Mouse (Mus musculus) forebrain, embryonic 10.5 days (tissue): ENCODE measurements at regions not wholly inside any gene's neighbourhood (a gene's known extent, or its start where the extent isn't known, plus 50 kb on each side); places are given as distances from the start of the nearest gene placed in this dataset.

ENCODE experiments used
- DNase-seq: peaks from one replicate; pipeline ENCODE4 v3.0.0-alpha.2; 2017; ENCODE audit warnings: low spot score; ENCODE audit errors: extremely low spot score
- H3K27ac ChIP-seq: fragments of 300-500 bp; sonication (generic); 2 replicates; pipeline ENCODE4 v1.5.1; 2016; ENCODE audit warnings: mild to moderate bottlenecking
- H3K27me3 ChIP-seq: fragments of 300-500 bp; sonication (generic); 2 replicates; pipeline ENCODE4 v1.6.1; 2016; ENCODE audit warnings: mild to moderate bottlenecking; ENCODE audit not compliant: poor library complexity, severe bottlenecking
- H3K36me3 ChIP-seq: fragments of 300-500 bp; sonication (generic); replicated peaks from 2 replicates; pipeline ENCODE4 v1.6.1; 2016; ENCODE audit warnings: mild to moderate bottlenecking, moderate library complexity
- H3K4me1 ChIP-seq: fragments of 300-500 bp; sonication (generic); 2 replicates; pipeline ENCODE4 v1.6.1; 2016
- H3K4me3 ChIP-seq: fragments of 300-500 bp; sonication (generic); 2 replicates; pipeline ENCODE4 v1.5.1; 2016; ENCODE audit warnings: mild to moderate bottlenecking, moderate library complexity
- H3K9me3 ChIP-seq: fragments of 300-500 bp; sonication (generic); 2 replicates; pipeline ENCODE4 v1.6.1; 2016; ENCODE audit warnings: mild to moderate bottlenecking, moderate library complexity
- WGBS: fragments of 180-500 bp; shearing (Covaris S2); methylation state at CpG from one replicate; pipeline ENCODE4 v1.1.7; 2016; 5-methylcytosine and 5-hydroxymethylcytosine counted together

- H3K4me3 ChIP-seq = no peak overlapping the region
- H3K4me1 ChIP-seq = peaks cover 7% of the 10 kb centered on the region
- 89% methylated on average over 2 of the region's 2 CpGs for WGBS
- no peaks in the 10 kb centered on the region for H3K9me3 ChIP-seq
- H3K27ac ChIP-seq = no peak overlapping the region
- H3K36me3 ChIP-seq = no peaks in the 10 kb centered on the region
- DNase-seq = no peak
- H3K27me3 ChIP-seq = peaks cover 15% of the 10 kb centered on the region
Measured at GRCm38 (mm10) chr3:83576155-83576554, 190.0 kb upstream of the Sfrp2 start.

GRCm38 (mm10) chr3:83580766-83581165 lies 185.4 kb upstream of the Sfrp2 start:
- no peak overlapping the region for H3K4me3 ChIP-seq
- no peaks in the 10 kb centered on the region for H3K36me3 ChIP-seq
- no peaks in the 10 kb centered on the region for H3K9me3 ChIP-seq
- H3K4me1 ChIP-seq = peaks cover 26% of the 10 kb centered on the region
- 61% methylated on average over 4 of the region's 4 CpGs for WGBS
- H3K27me3 ChIP-seq = peaks cover 31% of the 10 kb centered on the region
- no peak for DNase-seq
- no peak overlapping the region; the same call in 1 of the 2 replicates for H3K27ac ChIP-seq

GRCm38 (mm10) chr3:83582256-83582655 lies 183.9 kb upstream of the Sfrp2 start:
- Histone ChIP-seq H3K9me3 (no peaks in the 10 kb centered on the region), H3K27me3 (peaks cover 46% of the 10 kb centered on the region), H3K4me1 (peaks cover 26% of the 10 kb centered on the region), H3K4me3 (no peak overlapping the region), H3K27ac (no peak overlapping the region), H3K36me3 (no peaks in the 10 kb centered on the region)
- DNase-seq = no peak
- 90% methylated on average over 2 of the region's 2 CpGs for WGBS

- no peak overlapping the region for H3K27ac ChIP-seq
- 28% methylated on average over 8 of the region's 8 CpGs for WGBS
- peaks cover 49% of the 10 kb centered on the region for H3K27me3 ChIP-seq
- H3K4me3 ChIP-seq = no peak overlapping the region
- H3K9me3 ChIP-seq = no peaks in the 10 kb centered on the region
- no peaks in the 10 kb centered on the region for H3K36me3 ChIP-seq
- DNase-seq = peak; percentile 36
- peaks cover 26% of the 10 kb centered on the region for H3K4me1 ChIP-seq
Measured at GRCm38 (mm10) chr3:83583071-83583672, 182.9 kb upstream of the Sfrp2 start.

GRCm38 (mm10) chr3:83586086-83586485 lies 180.0 kb upstream of the Sfrp2 start:
- Histone ChIP-seq H3K27me3 (peaks cover 35% of the 10 kb centered on the region), H3K4me3 (no peak overlapping the region), H3K9me3 (no peaks in the 10 kb centered on the region), H3K36me3 (no peaks in the 10 kb centered on the region), H3K27ac (no peak overlapping the region), H3K4me1 (peaks cover 28% of the 10 kb centered on the region)
- WGBS = 64% methylated on average over 5 of the region's 5 CpGs
- no peak for DNase-seq

- no peaks in the 10 kb centered on the region; the same call in 1 of the 2 replicates for H3K9me3 ChIP-seq
- no peak for DNase-seq
- no peaks in the 10 kb centered on the region for H3K36me3 ChIP-seq
- 80% methylated on average over 4 of the region's 4 CpGs for WGBS
- H3K4me3 ChIP-seq = no peak overlapping the region
- H3K27ac ChIP-seq = no peak overlapping the region
- peaks cover 31% of the 10 kb centered on the region for H3K27me3 ChIP-seq
- peaks cover 26% of the 10 kb centered on the region for H3K4me1 ChIP-seq
Measured at GRCm38 (mm10) chr3:83586551-83586950, 179.6 kb upstream of the Sfrp2 start.

- 26% methylated on average over 8 of the region's 8 CpGs for WGBS
- H3K4me3 ChIP-seq = no peak overlapping the region
- no peak overlapping the region for H3K27ac ChIP-seq
- H3K4me1 ChIP-seq = peaks cover 10% of the 10 kb centered on the region
- peaks cover 30% of the 10 kb centered on the region for H3K27me3 ChIP-seq
- no peak for DNase-seq
- H3K36me3 ChIP-seq = no peaks in the 10 kb centered on the region
- no peaks in the 10 kb centered on the region; the same call in 1 of the 2 replicates for H3K9me3 ChIP-seq
Measured at GRCm38 (mm10) chr3:83589127-83589526, 177.0 kb upstream of the Sfrp2 start.

- Histone ChIP-seq H3K4me3 (no peak overlapping the region), H3K9me3 (no peaks in the 10 kb centered on the region; the same call in 1 of the 2 replicates), H3K36me3 (no peaks in the 10 kb centered on the region), H3K27me3 (peaks cover 14% of the 10 kb centered on the region), H3K4me1 (peaks cover 9% of the 10 kb centered on the region), H3K27ac (no peak overlapping the region)
- no peak for DNase-seq
- WGBS = 98% methylated on average over 7 of the region's 7 CpGs
Measured at GRCm38 (mm10) chr3:83591206-83591605, 174.9 kb upstream of the Sfrp2 start.

GRCm38 (mm10) chr3:83593321-83593720 lies 172.8 kb upstream of the Sfrp2 start:
- Histone ChIP-seq H3K36me3 (no peaks in the 10 kb centered on the region), H3K9me3 (no peaks in the 10 kb centered on the region; the same call in 1 of the 2 replicates), H3K27me3 (no peaks in the 10 kb centered on the region), H3K4me3 (no peak overlapping the region), H3K4me1 (peaks cover 9% of the 10 kb centered on the region), H3K27ac (no peak overlapping the region)
- no peak for DNase-seq
- 86% methylated on average over 5 of the region's 5 CpGs for WGBS

GRCm38 (mm10) chr3:83601506-83601905 lies 164.6 kb upstream of the Sfrp2 start:
- 84% methylated on average over 4 of the region's 4 CpGs for WGBS
- no peaks in the 10 kb centered on the region for H3K9me3 ChIP-seq
- no peaks in the 10 kb centered on the region for H3K36me3 ChIP-seq
- DNase-seq = no peak
- no peak overlapping the region for H3K27ac ChIP-seq
- peaks cover 7% of the 10 kb centered on the region for H3K4me1 ChIP-seq
- H3K4me3 ChIP-seq = no peak overlapping the region
- no peaks in the 10 kb centered on the region for H3K27me3 ChIP-seq

- DNase-seq = no peak
- Histone ChIP-seq H3K9me3 (no peaks in the 10 kb centered on the region), H3K4me1 (peaks cover 43% of the 10 kb centered on the region), H3K36me3 (no peaks in the 10 kb centered on the region), H3K27ac (0 out of 2 replicates have a peak overlapping the region, but pooled peaks have one; percentile 63), H3K4me3 (no peak overlapping the region), H3K27me3 (0 out of 2 replicates have a peak, but pooled peaks cover 4% of the 10 kb centered on the region)
- 69% methylated on average over 8 of the region's 8 CpGs for WGBS
Measured at GRCm38 (mm10) chr3:83609095-83609770, 156.9 kb upstream of the Sfrp2 start.

GRCm38 (mm10) chr3:83620435-83620834 lies 145.7 kb upstream of the Sfrp2 start:
- DNase-seq = no peak
- Histone ChIP-seq H3K4me3 (no peak overlapping the region), H3K9me3 (no peaks in the 10 kb centered on the region), H3K27ac (no peak overlapping the region), H3K36me3 (no peaks in the 10 kb centered on the region), H3K27me3 (no peaks in the 10 kb centered on the region), H3K4me1 (no peaks in the 10 kb centered on the region)
- WGBS = 82% methylated on average over 4 of the region's 4 CpGs

- no peaks in the 10 kb centered on the region for H3K4me1 ChIP-seq
- H3K9me3 ChIP-seq = no peaks in the 10 kb centered on the region
- DNase-seq = no peak
- H3K27ac ChIP-seq = no peak overlapping the region
- WGBS = 89% methylated on average over 9 of the region's 9 CpGs
- H3K36me3 ChIP-seq = no peaks in the 10 kb centered on the region
- no peak overlapping the region for H3K4me3 ChIP-seq
- no peaks in the 10 kb centered on the region for H3K27me3 ChIP-seq
Measured at GRCm38 (mm10) chr3:83633032-83633431, 133.1 kb upstream of the Sfrp2 start.
